Mouse (Mus musculus) spleen, postnatal 36 days (tissue): ENCODE data around the gene Cd27.
A peak's percentile ranks its signal among the peaks of the same experiment; 100 is the strongest.

Source experiments
- DNase-seq, 2 experiments: peaks; one replicate each; pipeline ENCODE4 v3.0.0; 2022; ENCODE audit warnings: low spot score in 2 of 2, mixed read lengths in 1 of 2

Gene Cd27

GRCm38 (mm10) chr6:125213715-125214114 is 23.1 kb downstream of the Cd27 start:
- no peak for DNase-seq

GRCm38 (mm10) chr6:125213129-125213528 is 23.7 kb downstream of the Cd27 start:
- DNase-seq: no peak

- no peak for DNase-seq
Observed at GRCm38 (mm10) chr6:125212621-125213020, 24.2 kb downstream of the Cd27 start.

GRCm38 (mm10) chr6:125210436-125210835 is 26.4 kb downstream of the Cd27 start:
- no peak for DNase-seq

GRCm38 (mm10) chr6:125197166-125197565 is 39.6 kb downstream of the Cd27 start:
- no peak for DNase-seq

- DNase-seq: no peak
Observed at GRCm38 (mm10) chr6:125196301-125196700, 40.5 kb downstream of the Cd27 start.

GRCm38 (mm10) chr6:125195541-125196075 is 41.2 kb downstream of the Cd27 start:
- no peak for DNase-seq

- no peak for DNase-seq
Observed at GRCm38 (mm10) chr6:125193390-125193789, 43.4 kb downstream of the Cd27 start.

GRCm38 (mm10) chr6:125192841-125193240 is 44.0 kb downstream of the Cd27 start:
- no peak for DNase-seq

- peak; percentile 92 to 94 for DNase-seq
Observed at GRCm38 (mm10) chr6:125192016-125192714, 44.6 kb downstream of the Cd27 start.

- DNase-seq: peak; percentile 95 to 97
Observed at GRCm38 (mm10) chr6:125191332-125192015, 45.3 kb downstream of the Cd27 start, which contains the start of the genes Ncapd2 and Mrpl51. Ncapd2 (minus strand) TSS chr6:125191701. Mrpl51 (plus strand) TSS chr6:125191801.

- DNase-seq: no peak
Observed at GRCm38 (mm10) chr6:125190816-125191215, 46.0 kb downstream of the Cd27 start.

GRCm38 (mm10) chr6:125186203-125186602 is 50.6 kb downstream of the Cd27 start:
- DNase-seq: no peak
